10 mouse cellular contexts compared by ENCODE assay signal in genomic region chr9:78700691-78701090, GRCm38 (mm10).
A peak's percentile ranks its signal among the peaks of the same experiment; 100 is the strongest.
DNase-seq lines count a peak whose midpoint lies in the region; ATAC-seq lines count a peak whose summit lies in the region.
"Had no signal": no experiment of that assay in that cellular context is flagged by ENCODE, and none has a peak within 500 bp of the region (broad histone marks: within the 10 kb centered on the region; RNA-seq: fewer than 3 reads in every experiment).

No protein-coding gene starts in this region.

- H3K9me3 ChIP-seq in hindbrain, embryonic 11.5 days (ENCODE audit: control insufficient read depth, low read length) = no peaks in the 10 kb centered on the region
- H3K9me3 ChIP-seq in hindbrain, embryonic 13.5 days = no peaks in the 10 kb centered on the region
- H3K9me3 ChIP-seq: heart, embryonic 13.5 days; stomach, embryonic 15.5 days had no signal

- H3K4me1 ChIP-seq in hindbrain, embryonic 11.5 days (replicated peaks; ENCODE audit: control insufficient read depth, insufficient read depth, low read length) = no peaks in the 10 kb centered on the region
- no peaks in the 10 kb centered on the region for H3K4me1 ChIP-seq in hindbrain, embryonic 13.5 days (replicated peaks)
- H3K4me1 ChIP-seq: heart, embryonic 13.5 days; stomach, embryonic 15.5 days had no signal

- no peak overlapping the region for H3K9ac ChIP-seq in hindbrain, embryonic 11.5 days (ENCODE audit: low read depth, low read length)
- H3K9ac ChIP-seq in hindbrain, embryonic 13.5 days = no peak overlapping the region
- H3K9ac ChIP-seq: heart, embryonic 13.5 days; stomach, embryonic 15.5 days had no signal

- no peaks in the 10 kb centered on the region for H3K36me3 ChIP-seq in hindbrain, embryonic 11.5 days (ENCODE audit: control insufficient read depth, insufficient read depth, low read length)
- no peaks in the 10 kb centered on the region for H3K36me3 ChIP-seq in hindbrain, embryonic 13.5 days
- H3K36me3 ChIP-seq: heart, embryonic 13.5 days; stomach, embryonic 15.5 days had no signal

- no peak overlapping the region for H3K27ac ChIP-seq in hindbrain, embryonic 11.5 days (ENCODE audit: low read depth, low read length)
- H3K27ac ChIP-seq in hindbrain, embryonic 13.5 days = no peak overlapping the region
- H3K27ac ChIP-seq: heart, embryonic 13.5 days; stomach, embryonic 15.5 days had no signal

- no peaks in the 10 kb centered on the region for H3K27me3 ChIP-seq in hindbrain, embryonic 11.5 days (ENCODE audit: control insufficient read depth, insufficient read depth, low read length)
- no peaks in the 10 kb centered on the region for H3K27me3 ChIP-seq in hindbrain, embryonic 13.5 days
- H3K27me3 ChIP-seq: heart, embryonic 13.5 days; stomach, embryonic 15.5 days had no signal

- no peak overlapping the region for H3K4me2 ChIP-seq in hindbrain, embryonic 11.5 days (replicated peaks; ENCODE audit: low read depth, low read length)
- H3K4me2 ChIP-seq in hindbrain, embryonic 13.5 days = no peak overlapping the region
- H3K4me2 ChIP-seq: heart, embryonic 13.5 days; stomach, embryonic 15.5 days had no signal

- H3K4me3 ChIP-seq in hindbrain, embryonic 11.5 days (ENCODE audit: low read depth, low read length) = no peak overlapping the region
- no peak overlapping the region for H3K4me3 ChIP-seq in hindbrain, embryonic 13.5 days
- H3K4me3 ChIP-seq: heart, embryonic 13.5 days; stomach, embryonic 15.5 days had no signal

- WGBS in hindbrain, embryonic 11.5 days = 4% methylated on average over 1 of the region's 1 CpGs
- WGBS in hindbrain, embryonic 13.5 days = 0% methylated on average over 1 of the region's 1 CpGs

- intact Hi-C loops in heart, postnatal 36 days (cut with DNase I) = loop anchor here (5.0 kb wide), 1 partner anchor 1022 kb away; no protein-coding TSS in a partner anchor
- intact Hi-C loops in left cerebral cortex, postnatal 25 days (cut with DNase I) = loop anchor here (5.0 kb wide), 1 partner anchor 1022 kb away; no protein-coding TSS in a partner anchor

- no peak for ATAC-seq in hindbrain, embryonic 11.5 days (ENCODE audit: low FRiP score)
- ATAC-seq in hindbrain, embryonic 13.5 days (ENCODE audit: low FRiP score) = no peak

- peak; percentile 84 for DNase-seq in hindbrain, embryonic 11.5 days (ENCODE audit: low spot score)
- DNase-seq in Muller cell, postnatal 12 days (ENCODE audit: inconsistent ontology term) = peak; percentile 51
- peak; percentile 82 to 89 for DNase-seq in cerebellum, postnatal 14 days
- peak; percentile 43 to 75 for DNase-seq in heart, postnatal 36 days
- DNase-seq in left cerebral cortex, postnatal 25 days (ENCODE audit: low spot score in 2 of 2) = peak; percentile 53 to 65
- DNase-seq in ovary, postnatal 36 days (ENCODE audit: low spot score) = peak; percentile 45
- peak; percentile 64 for DNase-seq in thymus, postnatal 25 days
